Mouse (Mus musculus) CH12.LX (cell line): ENCODE data around the gene Zfp541. TPM values are rescaled to one million over a fixed set of nuclear protein-coding genes. Genes with fewer than 3 reads are reported as not detected.

Experiments
- DNase-seq: peaks from one replicate; pipeline ENCODE4 v3.0.0-alpha.2; 2013; ENCODE audit errors: extremely low read depth
- H3K27ac ChIP-seq: 2 replicates; pipeline ENCODE4 v1.5.1; 2012; ENCODE audit warnings: low read depth, mild to moderate bottlenecking, control low read depth, moderate library complexity; ENCODE audit not compliant: insufficient read depth
- H3K27me3 ChIP-seq: replicated peaks from 2 replicates; pipeline ENCODE3; 2012; ENCODE audit warnings: inconsistent platforms
- H3K36me3 ChIP-seq, 2 experiments: replicated peaks in 1 of 2; 2 replicates each; pipeline versions ENCODE3 to v1.6.1; 2012; ENCODE audit warnings: inconsistent platforms in 1 of 2, low read length in 1 of 2, mild to moderate bottlenecking in 1 of 2, mixed read lengths in 1 of 2, moderate library complexity in 1 of 2; ENCODE audit not compliant: control insufficient read depth in 1 of 2, insufficient read depth in 1 of 2
- H3K4me1 ChIP-seq, 2 experiments: 2 replicates each; pipeline ENCODE4 v1.6.1; 2012; ENCODE audit warnings: inconsistent platforms in 1 of 2, moderate library complexity in 1 of 2; ENCODE audit not compliant: insufficient read depth in 2 of 2, control insufficient read depth in 1 of 2
- H3K4me2 ChIP-seq: 2 replicates; pipeline ENCODE4 v1.6.1; 2012; ENCODE audit warnings: low read depth, mild to moderate bottlenecking, control low read depth; ENCODE audit not compliant: poor library complexity, insufficient read depth, severe bottlenecking
- H3K4me3 ChIP-seq, 3 experiments: fragments of 150-350 bp in 1 of 3; sonication (generic) in 1 of 3; replicated peaks in 1 of 3; 2 replicates each; pipeline versions ENCODE3 to v1.5.1; 2011 to 2012; ENCODE audit warnings: low read depth in 2 of 3, low read length in 2 of 3, mild to moderate bottlenecking in 2 of 3, moderate library complexity in 2 of 3, control low read depth in 1 of 3, improper control_type of control experiment in 1 of 3, inconsistent platforms in 1 of 3, mixed read lengths in 1 of 3; ENCODE audit not compliant: poor library complexity in 1 of 3
- H3K79me2 ChIP-seq: replicated peaks from 2 replicates; pipeline ENCODE4 v1.6.1; 2012; ENCODE audit warnings: mild to moderate bottlenecking, moderate library complexity; ENCODE audit not compliant: control insufficient read depth, poor library complexity, insufficient read depth, severe bottlenecking; ENCODE audit errors: extremely low read depth
- H3K9ac ChIP-seq: 2 replicates; pipeline ENCODE4 v1.6.1; 2012; ENCODE audit warnings: low read depth, mild to moderate bottlenecking, control low read depth, moderate library complexity; ENCODE audit not compliant: insufficient read depth
- H3K9me3 ChIP-seq: replicated peaks from 2 replicates; pipeline ENCODE3; 2012; ENCODE audit warnings: low read length, inconsistent platforms, mixed read lengths
- BHLHE40 ChIP-seq: IDR thresholded peaks from 2 replicates; pipeline ENCODE4 v1.6.1; 2011; ENCODE audit warnings: mild to moderate bottlenecking, low read depth, low read length, improper control_type of control experiment
- CHD2 ChIP-seq: IDR thresholded peaks from 2 replicates; pipeline ENCODE4 v1.6.1; 2011; ENCODE audit warnings: low read length, improper control_type of control experiment
- ELF1 ChIP-seq: IDR thresholded peaks from 2 replicates; pipeline ENCODE4 v1.6.1; 2014; ENCODE audit warnings: low read depth, mild to moderate bottlenecking, inconsistent platforms, low read length, improper control_type of control experiment
- ETS1 ChIP-seq: conservative IDR thresholded peaks from 2 replicates; pipeline ENCODE4 v1.6.1; 2012; ENCODE audit warnings: low read depth, mild to moderate bottlenecking, inconsistent platforms, low read length, improper control_type of control experiment, moderate library complexity
- GABPA ChIP-seq: IDR thresholded peaks from 2 replicates; pipeline ENCODE4 v1.6.1; 2012; ENCODE audit warnings: low read depth, low read length, improper control_type of control experiment, inconsistent platforms; ENCODE audit not compliant: insufficient replicate concordance
- KAT2A ChIP-seq: IDR thresholded peaks from 2 replicates; pipeline ENCODE4 v1.6.1; 2012; ENCODE audit warnings: low read length, improper control_type of control experiment, inconsistent platforms; ENCODE audit not compliant: insufficient replicate concordance
- MAFK ChIP-seq: IDR thresholded peaks from 2 replicates; pipeline ENCODE4 v1.6.1; 2011; ENCODE audit warnings: low read length, improper control_type of control experiment; ENCODE audit not compliant: insufficient replicate concordance
- MAX ChIP-seq: IDR thresholded peaks from 2 replicates; pipeline ENCODE4 v1.6.1; 2011; ENCODE audit warnings: low read length, improper control_type of control experiment
- MAZ ChIP-seq: IDR thresholded peaks from 2 replicates; pipeline ENCODE4 v1.6.1; 2012; ENCODE audit warnings: low read depth, mild to moderate bottlenecking, inconsistent platforms, low read length, improper control_type of control experiment, moderate library complexity
- MEF2A ChIP-seq: IDR thresholded peaks from 2 replicates; pipeline ENCODE4 v1.6.1; 2014; ENCODE audit warnings: low read depth, mild to moderate bottlenecking, inconsistent platforms, low read length, improper control_type of control experiment, borderline replicate concordance
- MXI1 ChIP-seq: IDR thresholded peaks from 2 replicates; pipeline ENCODE4 v1.6.1; 2011; ENCODE audit warnings: mild to moderate bottlenecking, low read depth, low read length, improper control_type of control experiment
- NELFE ChIP-seq: IDR thresholded peaks from 2 replicates; pipeline ENCODE4 v1.6.1; 2011; ENCODE audit warnings: low read depth, low read length, improper control_type of control experiment
- PAX5 ChIP-seq: IDR thresholded peaks from 2 replicates; pipeline ENCODE4 v1.6.1; 2012; ENCODE audit warnings: low read length, inconsistent platforms, mixed read lengths
- POLR2A ChIP-seq: IDR thresholded peaks from 2 replicates; pipeline ENCODE4 v1.6.1; 2011; ENCODE audit warnings: low read depth, mild to moderate bottlenecking, improper control_type of control experiment, low read length
- RCOR1 ChIP-seq: conservative IDR thresholded peaks from 2 replicates; pipeline ENCODE4 v1.6.1; 2012; ENCODE audit warnings: low read depth, mild to moderate bottlenecking, inconsistent platforms, low read length, improper control_type of control experiment
- SIN3A ChIP-seq: IDR thresholded peaks from 2 replicates; pipeline ENCODE4 v1.6.1; 2012; ENCODE audit warnings: low read length, improper control_type of control experiment, inconsistent platforms
- UBTF ChIP-seq: IDR thresholded peaks from 2 replicates; pipeline ENCODE4 v1.6.1; 2012; ENCODE audit warnings: low read depth, mild to moderate bottlenecking, inconsistent platforms, low read length, improper control_type of control experiment, moderate library complexity
- ZMIZ1 ChIP-seq: IDR thresholded peaks from 2 replicates; pipeline ENCODE4 v1.6.1; 2012; ENCODE audit warnings: low read depth, mild to moderate bottlenecking, inconsistent platforms, low read length, improper control_type of control experiment
- ZNF384 ChIP-seq: IDR thresholded peaks from 2 replicates; pipeline ENCODE4 v1.6.1; 2012; ENCODE audit warnings: low read depth, low read length, improper control_type of control experiment, inconsistent platforms
- dilution Hi-C: fragments of 300-500 bp; cut with MboI; formaldehyde crosslinking; loops from 2 replicates; pipeline ENCODE4 v1.14.3; 2020; ENCODE audit warnings: low sequenced_read_pairs; ENCODE audit not compliant: extremely low pct_unique_long_range_greater_than_20kb, extremely low pct_ligation_motif_present
- in situ Hi-C: fragments of 300-500 bp; cut with MboI; formaldehyde crosslinking; loops from 3 replicates; pipeline ENCODE4 v1.14.3; 2019; ENCODE audit warnings: low sequenced_read_pairs, low pct_ligation_motif_present, low pct_unique_long_range_greater_than_20kb, mixed read lengths
- polyA plus RNA-seq: library from polyadenylated mRNA; unstranded; fragments of >175 nt; gene quantifications from 2 replicates; pipeline ENCODE4 v1.2.1, GENCODE M21; 2012; ENCODE audit warnings: low read depth; ENCODE audit not compliant: insufficient read length
- total RNA-seq, 2 experiments: library from RNA; depleted of rRNA; stranded (reverse); fragments of 300-350 nt in 1 of 2; fragments of >200 nt in 1 of 2; gene quantifications; 2 replicates each; pipeline ENCODE4 v1.2.3; 2012 to 2014

Zfp541 gene
- total and polyA plus RNA-seq, 3 experiments, result 0.08 to 0.12 TPM; not detected in 1

DNA sequence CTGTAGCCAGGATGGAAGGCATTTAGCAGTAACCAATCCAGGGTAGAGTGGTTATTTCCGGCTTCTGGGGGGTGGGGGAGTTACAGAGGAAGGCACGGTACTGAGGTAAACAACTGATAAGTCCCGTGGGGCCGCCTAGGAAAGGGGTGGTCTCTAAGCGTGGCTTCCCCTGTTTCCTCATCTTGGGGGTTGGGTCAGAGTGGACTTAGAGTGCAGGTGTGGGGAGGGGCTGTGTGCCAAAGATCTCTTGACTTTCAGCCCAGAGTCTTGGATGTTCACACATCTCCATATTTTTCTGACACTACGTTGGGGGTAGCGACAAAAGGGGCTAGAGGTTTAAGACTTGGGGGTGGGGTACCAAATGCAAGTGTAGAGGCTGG, 15.5 kb upstream of the Zfp541 start:
- Histone ChIP-seq H3K27me3 (no peaks in the 10 kb centered on the region), H3K9ac (peak overlapping the region; percentile 99), H3K27ac (peak overlapping the region; percentile 84), H3K36me3 (peaks cover 6 to 18% of the 10 kb centered on the region in 2 experiments)
- dilution Hi-C loops (no loop called here), in situ Hi-C loops (loop anchor here (5.0 kb wide), 1 partner anchor 64 kb away; no protein-coding TSS in a partner anchor)
- DNase-seq, result peak; percentile 91
- TF ChIP-seq KAT2A, result 0 out of 2 replicates have a peak, but pooled peaks have one; percentile 3
- no peak for TF ChIP-seq MAFK
- TF ChIP-seq GABPA, result no peak
- TF ChIP-seq ETS1, result peak; percentile 75
- peak; percentile 73; the same call in 1 of the 2 replicates for TF ChIP-seq MEF2A
- peak; percentile 69; the same call in 1 of the 2 replicates for TF ChIP-seq MAZ
- TF ChIP-seq MXI1, result no peak
- TF ChIP-seq ELF1, result peak; percentile 81
- TF ChIP-seq BHLHE40, result peak; percentile 89
- TF ChIP-seq ZMIZ1, result no peak
- TF ChIP-seq PAX5, result no peak
- TF ChIP-seq CHD2, result no peak
- TF ChIP-seq, all 38 proteins: peak for 6
- Histone ChIP-seq H3K9me3 (no peaks in the 10 kb centered on the region), H3K4me3 (peak overlapping the region; percentile 79 to 88 (median 87)), H3K4me1 (peaks cover 23 to 60% of the 10 kb centered on the region in 2 experiments), H3K79me2 (peaks cover 66% of the 10 kb centered on the region), H3K4me2 (peak overlapping the region; percentile 71)

DNA sequence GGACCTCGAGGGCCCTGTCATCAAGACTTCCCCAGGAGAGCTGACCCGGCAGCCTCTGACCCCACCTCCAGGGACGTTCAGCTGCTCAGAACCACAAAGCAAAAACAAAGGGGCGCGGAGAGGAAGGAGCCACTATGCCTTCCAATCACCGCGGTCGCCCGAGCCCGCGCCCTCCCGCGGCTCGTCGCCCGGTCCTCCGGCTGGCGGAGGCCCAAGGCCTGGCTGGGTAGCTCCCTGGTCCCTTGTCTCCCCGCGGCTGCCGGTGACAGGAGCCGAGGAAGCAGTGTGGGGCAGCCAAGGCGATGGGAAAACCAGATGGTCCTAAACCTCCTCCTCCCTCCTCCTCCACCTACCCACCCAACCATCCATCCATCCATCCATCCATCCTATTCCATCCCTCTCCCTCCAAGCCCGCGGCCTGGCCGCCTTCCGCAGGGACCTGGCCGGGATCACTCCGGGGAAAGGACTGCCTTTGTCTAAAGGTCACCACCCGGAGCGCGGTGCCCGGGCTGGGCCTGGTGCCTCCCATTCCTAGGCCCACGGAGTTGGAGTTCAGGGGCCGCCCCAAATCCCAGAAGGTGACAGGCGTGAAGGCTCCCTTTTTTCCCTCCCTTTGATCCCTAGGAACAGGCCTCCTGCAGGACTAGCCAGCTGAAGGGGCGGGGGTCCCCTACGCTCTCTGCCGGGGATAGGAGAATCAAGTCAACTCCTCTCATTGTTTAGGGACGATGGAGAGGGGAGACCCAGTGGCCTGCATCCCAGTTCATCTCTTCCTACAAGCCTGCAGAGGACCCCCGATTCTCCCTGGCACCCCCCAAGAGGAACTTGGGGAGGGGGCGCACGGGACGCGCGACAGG, 14.9 kb upstream of the Zfp541 start:
- H3K9me3 ChIP-seq, result no peaks in the 10 kb centered on the region
- peak overlapping the region; percentile 99 for H3K9ac ChIP-seq
- peaks cover 64% of the 10 kb centered on the region for H3K79me2 ChIP-seq
- peak overlapping the region; percentile 84 for H3K27ac ChIP-seq
- peak; percentile 64 for DNase-seq
- H3K4me3 ChIP-seq, result peak overlapping the region; percentile 79 to 88 (median 87)
- H3K36me3 ChIP-seq, result peaks cover 6 to 15% of the 10 kb centered on the region in 2 experiments
- peak overlapping the region; percentile 71 for H3K4me2 ChIP-seq
- peaks cover 23 to 60% of the 10 kb centered on the region in 2 experiments for H3K4me1 ChIP-seq
- H3K27me3 ChIP-seq, result no peaks in the 10 kb centered on the region
- dilution Hi-C loops (no loop called here), in situ Hi-C loops (loop anchor here (5.0 kb wide), 1 partner anchor 64 kb away; no protein-coding TSS in a partner anchor)
- TF ChIP-seq NELFE (no peak), ZNF384 (no peak), MAX (no peak), POLR2A (peak; percentile 45; the same call in 1 of the 2 replicates), ELF1 (no peak), SIN3A (peak; percentile 67; the same call in 1 of the 2 replicates), UBTF (peak; percentile 38; the same call in 1 of the 2 replicates), RCOR1 (no peak), GABPA (no peak), MXI1 (peak; percentile 46; the same call in 1 of the 2 replicates), MAZ (no peak)
